Mouse (Mus musculus): Measurements from ENCODE around the gene Actr5. TPM values are rescaled to one million over a fixed set of nuclear protein-coding genes. Genes with fewer than 3 reads are reported as not detected.

The Actr5 gene
- 5.5 and 6.3 TPM in 2 replicates for polyA plus RNA-seq (2012; rRNA removed)

DNA sequence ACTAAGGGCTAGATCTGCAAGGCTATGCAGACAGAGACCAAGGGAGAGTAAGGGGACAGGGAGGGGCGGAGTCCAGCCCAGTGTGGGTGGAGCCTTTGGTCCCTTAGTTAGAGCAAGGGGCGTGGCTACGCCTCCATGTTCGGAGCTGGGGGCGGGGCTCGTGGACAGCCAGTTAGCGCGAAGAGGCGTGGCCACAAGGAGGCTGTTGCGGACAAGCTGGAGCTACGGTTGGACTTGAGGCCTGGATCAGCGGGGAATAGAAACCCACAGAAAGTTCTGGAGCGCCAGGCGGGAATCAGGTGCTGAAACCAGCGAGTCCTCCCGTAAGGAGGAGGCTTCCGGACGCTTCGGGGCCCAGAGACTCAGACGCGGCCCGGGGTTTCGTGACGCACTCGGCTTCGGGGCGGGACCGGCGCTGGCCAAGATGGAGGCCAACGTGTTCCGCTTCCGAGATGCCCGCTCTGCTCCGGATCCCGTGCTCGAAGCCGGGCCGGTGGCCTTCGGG lies at the start of gene Actr5:
Actr5 (plus strand) TSS at position 171 of the 505 bp plus-strand sequence.
- DNase-seq (ENCODE audit: low read depth) = peak; percentile 54

DNA sequence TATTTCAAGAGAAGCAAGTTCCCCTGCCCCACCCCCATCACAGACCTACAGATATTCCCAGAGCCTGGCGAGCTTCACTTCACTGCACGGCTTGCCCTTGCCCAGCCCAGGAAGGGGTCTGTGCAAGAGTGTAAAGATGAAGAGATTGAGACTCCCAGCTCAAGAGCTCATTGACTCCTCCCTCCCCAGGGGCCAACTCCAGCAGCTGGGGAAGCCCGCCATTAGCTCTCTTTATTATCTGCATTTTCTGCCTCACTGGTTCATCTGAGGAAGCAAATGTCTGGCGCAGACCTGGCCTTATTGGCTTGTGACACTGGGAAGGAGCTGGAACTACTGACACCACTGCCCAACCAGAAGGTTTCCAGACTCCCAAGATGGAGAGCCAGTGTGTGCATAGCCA lies 44.7 kb upstream of the Actr5 start:
- no peak for DNase-seq (ENCODE audit: low read depth)

DNA sequence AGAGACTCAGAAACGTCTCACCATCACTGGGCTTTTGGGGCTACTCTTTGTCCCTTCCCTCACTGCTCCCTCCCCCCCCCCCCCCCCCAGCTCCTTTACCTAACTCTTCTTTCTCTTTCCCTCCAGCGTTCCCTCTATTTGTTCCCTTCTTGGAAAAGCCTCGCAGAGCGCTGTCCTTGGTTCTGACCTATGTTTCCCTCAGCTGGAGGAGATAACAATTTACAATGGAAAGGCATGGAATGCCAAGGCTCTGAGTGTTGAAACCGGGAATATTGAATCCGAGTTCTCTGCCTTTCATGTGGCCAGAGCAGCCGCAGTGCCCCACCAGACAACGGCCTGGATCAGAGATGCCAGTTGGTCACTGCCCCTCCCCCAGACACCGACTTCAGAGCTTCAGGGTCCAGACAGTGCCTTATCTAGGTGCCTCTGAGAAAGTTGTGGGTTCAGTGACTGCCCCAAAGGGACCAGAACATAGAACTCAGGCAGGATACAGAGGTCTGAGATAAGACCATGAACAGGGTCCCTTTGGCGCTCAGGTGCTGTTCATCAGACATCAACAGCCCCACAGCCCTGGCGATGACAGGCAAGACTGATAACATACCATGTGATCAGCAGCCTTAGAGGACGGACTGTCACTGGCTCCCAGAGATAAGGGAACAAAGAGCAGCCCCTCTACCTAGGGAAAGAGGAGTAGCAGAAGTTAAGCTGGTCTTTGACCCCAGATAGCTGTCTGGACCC lies 39.9 kb upstream of the Actr5 start:
- peak; percentile 1 for DNase-seq (ENCODE audit: low read depth)

DNA sequence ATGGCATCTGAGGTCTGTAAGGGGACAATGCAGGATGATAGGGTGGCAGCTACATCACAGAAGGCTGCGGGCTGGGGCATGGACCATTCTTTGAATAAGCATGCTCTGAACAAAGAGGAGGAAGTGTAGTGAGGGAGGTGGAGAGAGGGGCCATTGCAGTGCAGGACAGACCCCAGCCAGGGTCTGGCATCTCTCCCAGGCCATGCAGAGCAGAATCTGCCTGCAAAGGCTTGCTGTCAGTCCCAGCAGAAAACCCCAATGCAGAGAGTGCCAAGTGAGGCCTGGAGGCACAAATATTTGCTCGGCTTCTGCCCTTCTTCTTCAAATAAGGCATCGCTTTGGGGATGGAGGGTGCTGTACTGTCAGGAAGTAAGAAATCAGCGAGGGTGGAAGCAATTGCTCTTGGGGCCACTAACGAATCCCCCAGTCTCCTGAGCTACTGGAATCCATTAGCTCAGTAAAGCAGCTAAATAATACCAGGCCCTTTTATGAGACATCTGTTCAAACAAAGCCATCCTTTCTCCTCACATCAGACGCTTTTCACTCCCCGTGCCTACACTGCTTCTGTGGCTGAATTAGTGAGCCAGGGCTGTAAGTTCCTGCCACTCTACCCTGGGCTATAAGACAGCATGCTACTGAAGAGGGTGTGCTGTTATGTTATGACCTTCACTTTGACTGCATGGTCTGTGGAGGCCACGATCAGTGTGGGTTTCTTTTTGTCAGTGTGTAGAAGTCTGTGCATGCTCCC lies 36.0 kb upstream of the Actr5 start:
- no peak for DNase-seq (ENCODE audit: low read depth)

DNA sequence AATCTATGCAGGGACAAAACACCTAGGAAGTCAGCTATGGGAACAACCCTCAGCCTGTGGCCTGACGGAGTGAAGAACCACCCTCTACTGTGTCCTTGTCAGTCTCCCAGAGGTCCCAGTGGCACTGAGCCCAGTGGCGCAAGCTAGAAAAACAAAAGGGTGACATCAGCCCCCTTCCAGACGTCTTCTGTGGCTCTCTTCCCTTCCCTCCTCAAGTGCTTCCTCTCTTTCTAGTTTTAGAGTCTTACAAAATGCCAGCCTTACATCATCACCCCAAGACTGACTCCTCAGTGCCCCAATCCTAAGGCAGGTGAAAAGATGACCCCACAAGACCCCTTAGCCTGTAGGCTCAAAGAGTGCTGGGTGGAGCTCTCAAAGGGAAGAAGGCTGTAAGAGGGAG lies 34.2 kb upstream of the Actr5 start:
- DNase-seq (ENCODE audit: low read depth) = no peak

DNA sequence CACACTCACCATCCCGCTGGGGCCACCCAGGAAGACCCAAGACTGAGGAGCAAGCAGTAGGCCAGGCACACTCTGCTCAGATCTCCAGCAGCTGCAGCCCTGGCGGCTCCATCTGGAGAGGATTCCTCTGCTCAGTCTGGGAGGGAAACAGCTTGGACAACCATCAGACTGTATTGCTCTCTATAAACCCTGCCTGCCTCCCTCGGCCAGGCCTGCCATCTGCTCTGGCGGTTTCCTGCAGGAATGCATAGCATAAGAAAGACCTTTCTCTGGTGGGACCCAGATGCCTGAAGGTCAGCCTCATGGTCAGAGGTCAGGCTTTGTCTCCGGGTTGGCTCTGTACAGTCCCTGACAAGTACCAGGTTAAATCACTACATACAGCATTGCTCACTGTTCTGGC lies 33.4 kb upstream of the Actr5 start:
- DNase-seq (ENCODE audit: low read depth) = no peak

DNA sequence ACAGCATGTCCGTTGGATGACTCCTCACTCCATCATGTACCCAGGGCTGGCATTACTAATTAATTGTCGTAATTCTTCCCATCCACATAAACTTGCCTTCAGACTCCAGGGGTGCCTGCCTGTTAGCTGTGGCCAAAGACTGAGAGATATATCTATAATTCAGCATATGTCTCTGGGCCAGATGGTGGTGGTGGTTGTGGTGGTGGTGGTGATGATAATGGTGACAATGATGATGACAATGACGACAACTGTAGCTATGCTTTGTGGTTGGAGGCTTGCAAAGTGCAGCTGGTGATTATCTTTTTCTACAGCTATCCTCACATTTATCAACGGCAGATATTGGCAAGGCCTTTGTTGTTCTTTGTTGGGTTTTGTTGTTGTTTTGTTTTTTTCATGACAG lies 31.3 kb upstream of the Actr5 start:
- DNase-seq (ENCODE audit: low read depth) = no peak

DNA sequence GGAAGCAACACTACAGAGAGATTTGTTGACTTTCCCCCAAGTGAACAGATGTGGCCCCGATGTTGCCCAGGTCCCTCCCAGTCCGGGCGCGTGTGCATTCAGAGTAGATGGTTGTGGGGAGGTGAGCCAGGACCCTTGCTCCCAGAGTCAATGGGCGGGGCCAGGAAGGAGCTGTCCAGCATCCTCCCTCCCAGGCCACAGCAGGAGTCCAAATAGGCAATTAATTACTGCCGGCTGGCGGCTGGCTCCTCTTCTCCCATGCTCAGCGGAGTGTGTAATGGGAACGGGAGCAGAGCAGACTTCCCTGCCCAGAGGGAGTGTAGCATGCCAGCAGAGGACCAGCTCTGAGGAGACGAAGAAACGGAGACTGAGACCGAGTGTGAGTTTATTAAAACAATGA lies 29.6 kb upstream of the Actr5 start:
- no peak for DNase-seq (ENCODE audit: low read depth)

DNA sequence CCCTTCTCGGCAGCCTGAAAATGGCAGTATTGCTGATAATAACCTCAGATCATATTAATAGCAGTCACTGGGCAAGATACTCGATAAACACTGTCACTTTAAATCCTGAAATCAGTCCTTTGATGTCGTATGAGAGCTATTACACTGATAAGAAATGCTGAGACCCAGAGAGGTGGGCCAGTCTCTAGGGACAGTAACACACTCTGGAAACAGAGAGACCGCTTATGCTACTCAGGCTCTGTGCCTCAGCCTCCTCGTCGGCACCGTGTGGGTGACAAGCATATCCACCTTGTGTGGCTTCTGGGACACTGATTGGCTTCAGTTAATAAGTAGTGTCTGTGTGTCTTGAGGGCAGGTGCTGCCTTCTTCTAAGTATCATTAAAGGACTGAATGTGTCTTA lies 29.1 kb upstream of the Actr5 start:
- DNase-seq (ENCODE audit: low read depth) = no peak

DNA sequence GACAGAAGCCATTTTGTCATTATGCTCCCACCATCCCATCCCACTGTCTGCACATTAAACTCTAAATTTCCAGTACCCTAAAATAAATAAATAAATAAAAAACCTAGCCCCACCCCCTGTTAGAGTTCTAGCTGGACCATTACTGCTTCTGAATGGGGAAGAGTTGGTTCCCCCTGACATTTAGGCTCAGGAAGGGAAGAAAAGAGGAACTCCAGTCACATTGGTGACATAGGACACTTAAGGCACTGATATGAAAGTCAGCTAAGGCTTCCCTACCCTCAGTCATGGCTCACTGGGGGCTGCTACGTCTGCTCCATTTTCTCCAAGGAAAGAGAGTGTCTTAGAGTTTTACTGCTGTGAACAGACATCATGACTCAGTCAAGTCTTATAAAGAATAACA lies 27.9 kb upstream of the Actr5 start:
- DNase-seq (ENCODE audit: low read depth) = no peak

DNA sequence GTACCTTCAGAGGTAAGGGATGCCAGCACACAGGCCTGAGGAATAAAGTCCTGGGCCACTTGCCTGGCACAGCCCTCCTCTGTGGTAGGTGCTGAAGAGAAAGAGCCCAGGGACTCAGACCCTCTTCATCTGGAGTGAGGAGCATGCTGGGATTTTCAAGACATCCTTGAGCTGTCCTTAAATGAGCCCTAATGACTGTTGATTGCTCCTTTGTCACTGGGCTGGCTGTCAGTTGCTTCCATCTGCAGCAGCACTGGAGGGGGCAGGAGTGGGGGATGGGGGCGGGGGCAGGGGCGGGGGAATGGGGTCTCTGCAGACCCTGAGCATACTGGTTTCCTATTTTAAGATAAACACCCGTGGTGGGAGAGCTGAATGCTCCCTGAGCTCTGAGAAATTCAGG lies 24.2 kb upstream of the Actr5 start:
- DNase-seq (ENCODE audit: low read depth) = no peak

DNA sequence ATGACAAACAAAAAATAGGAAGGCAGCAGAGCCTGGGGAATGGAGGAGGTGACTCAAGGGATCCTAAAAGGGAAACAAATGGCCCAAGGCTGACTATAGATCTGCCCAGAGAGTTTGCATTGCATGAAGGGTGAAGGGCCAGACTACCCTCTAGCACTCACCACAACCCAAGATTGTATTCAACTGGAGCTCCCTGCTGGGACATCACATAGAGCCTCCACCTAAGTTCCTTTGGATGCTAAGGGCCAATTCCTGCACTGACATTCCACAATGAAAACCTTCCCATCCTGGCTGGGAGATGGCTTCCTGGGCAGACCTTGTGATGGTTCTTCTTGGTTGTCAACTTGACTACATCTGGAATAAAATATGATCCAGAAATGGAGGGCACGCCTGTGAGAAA lies 23.4 kb upstream of the Actr5 start:
- DNase-seq (ENCODE audit: low read depth) = no peak

DNA sequence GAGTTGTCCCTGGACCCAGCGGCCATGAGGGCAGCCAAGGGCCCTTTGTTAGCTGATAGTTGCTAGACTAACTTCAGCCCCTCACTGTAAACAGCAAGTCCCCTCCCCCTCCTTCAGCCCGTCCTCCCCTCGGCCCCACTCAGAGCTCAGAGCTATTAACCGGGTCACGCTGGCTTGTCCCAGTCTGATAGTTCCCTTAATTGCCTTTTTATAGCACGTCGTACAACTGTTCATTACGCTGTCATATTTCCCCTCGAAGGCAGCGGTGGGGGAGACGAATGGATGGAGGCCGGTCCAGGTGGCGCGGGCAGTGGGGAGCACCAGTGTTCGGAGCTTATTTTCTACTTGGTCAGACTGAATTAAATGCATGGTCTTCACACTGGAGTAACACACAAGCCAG lies 22.0 kb upstream of the Actr5 start:
- DNase-seq (ENCODE audit: low read depth) = no peak

DNA sequence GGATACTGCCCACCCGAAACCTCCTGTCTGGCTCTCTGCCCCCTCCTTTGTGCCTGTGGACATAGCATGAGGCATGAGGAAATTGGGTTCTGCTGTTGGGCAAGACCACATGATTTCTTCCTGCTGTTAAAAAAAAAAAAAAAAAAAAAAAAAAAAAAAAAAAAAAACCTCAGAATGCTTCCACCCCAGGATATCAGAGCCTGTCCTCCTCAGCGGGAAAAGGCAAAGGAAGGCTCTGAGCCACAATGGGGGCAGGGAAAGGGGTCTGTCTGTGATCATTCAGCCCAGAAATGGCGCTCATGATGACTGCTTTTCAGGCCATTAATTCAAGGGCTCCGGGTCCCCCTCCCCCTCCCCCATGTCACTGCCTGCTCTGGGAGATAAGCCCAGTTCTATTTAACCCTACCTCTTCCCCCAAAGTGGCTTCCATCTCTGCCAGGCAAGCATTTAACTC lies 18.1 kb upstream of the Actr5 start:
- no peak for DNase-seq (ENCODE audit: low read depth)

DNA sequence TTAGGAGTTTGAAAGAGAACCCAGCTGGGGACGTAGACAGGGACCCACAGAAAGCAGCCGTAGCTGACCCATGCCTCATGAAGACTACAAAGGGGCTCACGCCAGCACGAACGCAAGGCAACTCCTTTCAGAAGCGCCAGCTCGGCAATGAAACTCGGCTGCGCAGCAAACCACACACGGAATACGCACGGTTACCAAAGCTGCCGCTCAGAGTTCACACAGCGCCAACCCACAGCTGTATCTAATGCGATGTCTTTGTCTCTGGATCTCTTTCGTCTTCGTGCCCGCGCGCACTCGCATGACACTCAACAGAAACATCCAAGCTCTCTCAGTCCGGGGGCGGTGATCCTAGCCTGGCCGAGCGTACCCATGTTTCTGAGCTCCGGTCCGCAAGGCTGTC lies 15.0 kb upstream of the Actr5 start:
- no peak for DNase-seq (ENCODE audit: low read depth)

DNA sequence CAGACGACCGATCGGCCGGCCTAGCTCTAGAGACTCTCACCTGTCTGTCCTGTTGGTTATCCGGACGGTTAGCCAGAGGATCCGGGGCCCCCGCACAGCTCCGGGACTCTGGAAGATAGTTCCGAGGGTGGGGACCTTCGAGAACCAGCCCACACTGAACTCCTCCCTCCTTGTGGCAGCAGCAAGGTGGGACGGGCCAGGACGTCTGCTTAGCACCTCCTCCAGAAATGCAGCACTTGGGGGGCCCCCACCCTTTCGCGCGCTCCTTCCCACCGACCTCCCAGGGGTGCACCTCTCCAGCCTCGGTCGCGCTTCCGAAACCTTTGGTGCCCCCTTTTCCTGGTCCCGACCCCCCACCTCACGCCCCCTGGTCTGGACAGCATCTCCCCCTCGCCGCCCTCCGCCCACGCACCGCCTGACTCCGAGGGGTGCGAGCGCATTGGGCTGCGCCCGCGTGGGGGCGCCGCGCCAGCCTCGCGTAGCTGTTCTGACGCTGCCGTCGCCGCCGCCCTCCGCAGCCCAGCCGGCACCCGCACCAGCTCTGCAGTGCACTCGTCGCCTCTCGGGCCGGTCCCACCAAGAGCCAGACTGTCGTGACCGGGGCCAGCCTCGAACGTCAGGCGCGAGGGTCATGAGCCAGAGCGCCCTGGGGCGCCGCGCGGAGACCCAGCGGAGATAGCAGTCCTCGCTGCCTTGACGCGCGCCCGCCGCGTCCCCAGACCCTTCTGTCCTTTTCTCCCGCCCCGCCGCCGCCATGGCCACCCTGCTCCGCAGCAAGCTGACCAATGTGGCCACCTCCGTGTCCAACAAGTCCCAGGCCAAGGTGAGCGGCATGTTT lies 14.0 kb upstream of the Actr5 start, which contains the start of gene Slc32a1:
Slc32a1 (plus strand) TSS at position 280 of the 838 bp plus-strand sequence.
- no peak for DNase-seq (ENCODE audit: low read depth)

DNA sequence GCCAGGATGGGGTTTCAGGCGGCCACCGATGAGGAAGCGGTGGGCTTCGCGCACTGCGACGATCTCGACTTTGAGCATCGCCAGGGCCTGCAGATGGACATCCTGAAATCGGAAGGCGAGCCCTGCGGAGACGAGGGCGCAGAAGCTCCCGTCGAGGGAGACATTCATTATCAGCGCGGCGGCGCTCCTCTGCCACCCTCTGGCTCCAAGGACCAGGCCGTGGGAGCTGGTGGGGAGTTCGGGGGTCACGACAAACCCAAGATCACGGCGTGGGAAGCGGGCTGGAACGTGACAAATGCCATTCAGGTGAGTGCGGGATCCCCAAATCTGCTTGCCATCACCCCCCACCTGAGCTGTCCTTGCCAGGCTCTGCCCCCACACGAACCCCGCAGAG lies 13.4 kb upstream of the Actr5 start:
- DNase-seq (ENCODE audit: low read depth) = no peak

DNA sequence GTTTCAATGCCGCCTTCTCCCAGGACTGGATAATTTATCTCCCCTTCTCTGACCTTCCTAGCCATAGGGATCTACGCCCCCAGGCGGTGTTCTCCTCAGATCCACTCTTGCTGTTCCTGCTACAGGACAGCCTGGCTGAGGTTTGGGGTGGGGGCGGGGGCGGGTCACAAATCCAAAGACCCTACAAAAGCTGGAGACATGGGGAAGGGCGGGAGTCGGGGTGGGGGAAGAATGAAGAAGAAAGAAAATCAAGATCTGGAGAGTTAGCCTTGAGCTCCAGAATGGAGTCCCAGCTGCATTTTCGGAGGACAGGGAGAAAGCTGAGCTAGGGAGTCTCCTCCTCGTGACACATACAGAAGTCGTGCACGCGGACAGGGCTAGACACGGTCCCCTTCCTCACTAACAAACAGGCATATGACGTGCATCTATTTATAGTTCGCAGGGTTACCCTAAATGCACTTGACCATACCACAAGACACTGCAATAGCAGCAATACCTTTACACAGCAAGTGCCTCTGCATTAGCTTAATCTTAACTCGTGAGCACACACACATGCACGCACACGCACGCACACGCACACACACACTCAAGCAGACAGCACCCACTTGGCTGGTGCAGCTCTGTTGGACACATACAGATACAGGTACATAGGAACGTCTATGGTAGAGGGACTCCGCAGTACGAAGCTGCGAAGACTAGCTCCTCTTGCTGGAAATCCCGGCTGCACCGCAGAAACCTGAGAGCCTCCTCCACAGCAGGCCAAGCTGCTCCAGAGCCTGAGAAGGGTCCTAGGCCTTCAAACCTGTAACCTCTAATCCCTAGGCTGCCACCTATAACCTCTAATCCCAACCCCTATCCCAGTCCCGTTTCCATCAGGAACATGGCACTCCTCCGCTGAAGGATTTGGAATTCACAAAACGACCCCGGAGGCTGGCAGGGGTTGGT lies 12.7 kb upstream of the Actr5 start:
- no peak for DNase-seq (ENCODE audit: low read depth)

DNA sequence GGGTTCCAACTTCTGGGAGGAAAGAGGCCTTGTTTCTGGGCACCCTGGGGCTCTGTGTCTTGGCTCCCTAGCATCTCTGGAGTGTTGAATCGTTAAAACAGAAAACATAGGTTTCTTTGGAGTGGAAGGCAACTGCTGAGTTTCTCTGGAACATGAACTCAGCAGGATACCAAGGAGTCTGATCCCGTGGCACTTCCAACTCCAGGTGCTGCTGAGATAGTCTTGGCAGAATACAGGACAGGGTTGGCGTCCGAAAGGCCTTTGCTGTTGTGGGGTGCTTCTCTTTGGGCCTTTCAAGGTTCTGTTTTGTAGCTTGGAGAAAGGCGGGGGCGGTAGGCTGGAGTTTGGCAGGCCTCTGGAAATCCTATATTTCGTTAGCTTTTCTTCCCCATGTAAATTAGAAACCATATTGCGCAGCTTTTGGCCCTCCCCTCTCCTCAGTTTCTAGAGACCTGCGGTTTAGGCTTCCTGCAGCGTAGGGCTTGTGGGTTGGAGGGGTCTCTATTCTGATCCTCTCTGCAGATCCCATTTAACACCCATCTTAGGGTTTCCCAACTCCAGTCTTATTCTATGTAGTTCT lies 11.9 kb upstream of the Actr5 start:
- DNase-seq (ENCODE audit: low read depth) = peak; percentile 33

DNA sequence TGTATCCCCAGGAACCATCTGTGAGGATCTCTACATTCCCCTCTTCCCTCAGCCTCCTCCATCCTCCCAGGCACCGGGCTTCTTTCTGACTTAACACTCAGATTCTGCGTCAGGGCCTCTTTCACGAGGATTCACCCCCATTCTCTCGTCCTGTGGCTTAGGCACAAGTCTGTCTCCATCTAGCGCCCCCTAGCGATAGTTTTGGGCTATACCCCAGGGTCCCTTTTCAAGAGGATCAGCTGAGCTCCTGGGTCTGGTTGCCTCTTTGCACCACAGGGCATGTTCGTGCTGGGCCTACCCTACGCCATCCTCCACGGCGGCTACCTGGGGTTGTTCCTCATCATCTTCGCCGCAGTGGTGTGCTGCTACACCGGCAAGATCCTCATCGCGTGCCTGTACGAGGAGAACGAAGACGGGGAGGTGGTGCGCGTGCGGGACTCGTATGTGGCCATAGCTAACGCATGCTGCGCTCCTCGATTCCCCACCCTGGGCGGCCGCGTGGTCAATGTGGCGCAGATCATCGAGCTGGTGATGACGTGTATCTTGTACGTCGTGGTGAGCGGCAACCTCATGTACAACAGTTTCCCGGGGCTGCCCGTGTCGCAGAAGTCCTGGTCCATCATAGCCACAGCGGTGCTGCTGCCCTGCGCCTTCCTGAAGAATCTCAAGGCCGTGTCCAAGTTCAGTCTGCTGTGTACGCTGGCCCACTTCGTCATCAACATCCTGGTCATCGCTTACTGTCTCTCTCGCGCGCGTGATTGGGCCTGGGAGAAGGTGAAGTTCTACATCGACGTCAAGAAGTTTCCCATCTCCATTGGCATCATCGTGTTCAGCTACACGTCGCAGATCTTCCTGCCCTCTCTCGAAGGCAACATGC lies 10.9 kb upstream of the Actr5 start:
- DNase-seq (ENCODE audit: low read depth) = no peak

All from gonadal fat pad, adult 2 months (tissue).